Mouse (Mus musculus) frontal cortex, postnatal 10 days (tissue): ENCODE results near the gene Sema4b.

Experiments
- DNase-seq, 2 experiments: peaks; one replicate each; pipeline ENCODE4 v3.0.0; 2022; ENCODE audit warnings: low spot score in 2 of 2, mixed read lengths in 1 of 2

Gene Sema4b

GRCm38 (mm10) chr7:80186531-80187296 lies at the start of gene Sema4b:
Sema4b (plus strand) TSS chr7:80186841.
- DNase-seq: peak; percentile 95

- no peak for DNase-seq
Observed at GRCm38 (mm10) chr7:80138375-80138774, 48.3 kb upstream of the Sema4b start.

GRCm38 (mm10) chr7:80140815-80141214 lies 45.8 kb upstream of the Sema4b start:
- DNase-seq: peak; percentile 33 to 66

GRCm38 (mm10) chr7:80143331-80144273 lies 43.0 kb upstream of the Sema4b start:
- peak; percentile 60 to 73 for DNase-seq

GRCm38 (mm10) chr7:80144695-80145094 lies 41.9 kb upstream of the Sema4b start:
- no peak for DNase-seq

- DNase-seq: no peak
Observed at GRCm38 (mm10) chr7:80146077-80146476, 40.6 kb upstream of the Sema4b start.

GRCm38 (mm10) chr7:80149356-80149755 lies 37.3 kb upstream of the Sema4b start:
- DNase-seq: peak; percentile 50 to 65

- DNase-seq: no peak
Observed at GRCm38 (mm10) chr7:80152152-80152551, 34.5 kb upstream of the Sema4b start.

DNA sequence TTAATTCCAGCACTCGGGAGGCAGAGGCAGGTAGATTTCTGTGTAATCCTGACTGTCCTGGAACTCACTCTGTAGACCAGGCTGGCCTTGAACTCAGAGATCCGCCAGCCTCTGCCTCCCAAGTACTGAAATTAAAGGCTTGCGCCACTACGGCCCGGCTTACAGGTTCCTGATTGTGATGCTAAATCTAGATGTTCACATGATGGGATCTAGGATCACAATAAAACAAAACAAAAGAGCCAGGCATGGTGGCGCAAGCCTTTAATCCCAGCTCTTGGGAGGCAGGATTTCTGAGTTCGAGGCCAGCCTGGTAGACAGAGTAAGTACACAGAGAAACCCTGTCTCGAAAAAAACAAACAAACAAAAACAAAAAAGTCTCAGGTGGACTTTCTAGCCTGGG lies 33.9 kb upstream of the Sema4b start:
- DNase-seq: no peak

DNA sequence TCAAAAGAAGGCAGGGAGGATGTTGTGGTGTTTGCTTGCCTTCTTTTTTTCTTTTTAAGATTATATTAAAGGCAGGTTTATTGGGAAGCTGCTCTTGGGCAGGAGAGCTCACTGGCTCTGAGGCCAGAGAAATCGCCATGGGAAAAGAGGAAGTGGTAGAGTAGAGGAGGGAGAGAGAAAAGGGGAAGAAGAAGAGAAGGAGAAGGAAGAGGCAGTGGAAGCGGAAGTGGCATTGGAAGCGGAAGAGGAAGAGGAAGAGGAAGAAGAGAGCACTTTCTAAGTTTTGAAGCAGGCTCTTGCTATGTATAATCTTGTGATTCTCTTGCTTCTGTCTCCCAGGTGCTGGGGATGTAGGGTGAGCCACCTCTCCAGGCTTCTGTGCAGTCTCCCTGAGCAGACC lies 32.0 kb upstream of the Sema4b start:
- no peak for DNase-seq

- DNase-seq: no peak
Observed at GRCm38 (mm10) chr7:80156711-80157227, 29.9 kb upstream of the Sema4b start.

GRCm38 (mm10) chr7:80158496-80159268 lies 28.0 kb upstream of the Sema4b start:
- DNase-seq: no peak

GRCm38 (mm10) chr7:80160293-80160944 lies 26.2 kb upstream of the Sema4b start:
- DNase-seq: no peak

GRCm38 (mm10) chr7:80160945-80161306 lies 25.7 kb upstream of the Sema4b start:
- DNase-seq: peak in 1 of 2 experiments; percentile 19

- DNase-seq: no peak
Observed at GRCm38 (mm10) chr7:80165432-80165831, 21.2 kb upstream of the Sema4b start.

DNA sequence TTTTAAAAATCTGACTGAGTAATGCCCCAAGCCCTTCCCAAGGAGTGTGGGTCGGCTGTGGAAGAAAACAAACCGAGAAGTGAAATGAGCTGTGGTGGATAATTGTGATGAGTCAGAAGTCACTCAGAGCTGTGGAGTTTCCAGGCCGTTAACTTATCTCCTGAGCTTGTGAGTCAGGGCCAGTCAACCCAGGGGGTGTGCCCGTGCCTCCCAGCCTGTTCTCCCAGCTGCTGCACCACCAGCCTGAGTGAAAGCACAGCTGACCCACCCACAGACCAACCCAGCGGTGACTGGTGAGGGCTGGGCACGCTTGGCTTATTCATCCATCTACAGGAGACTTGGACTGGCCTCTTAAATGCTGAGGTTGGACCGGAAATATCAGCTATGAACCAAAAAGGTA lies 19.9 kb upstream of the Sema4b start:
- DNase-seq: no peak

DNA sequence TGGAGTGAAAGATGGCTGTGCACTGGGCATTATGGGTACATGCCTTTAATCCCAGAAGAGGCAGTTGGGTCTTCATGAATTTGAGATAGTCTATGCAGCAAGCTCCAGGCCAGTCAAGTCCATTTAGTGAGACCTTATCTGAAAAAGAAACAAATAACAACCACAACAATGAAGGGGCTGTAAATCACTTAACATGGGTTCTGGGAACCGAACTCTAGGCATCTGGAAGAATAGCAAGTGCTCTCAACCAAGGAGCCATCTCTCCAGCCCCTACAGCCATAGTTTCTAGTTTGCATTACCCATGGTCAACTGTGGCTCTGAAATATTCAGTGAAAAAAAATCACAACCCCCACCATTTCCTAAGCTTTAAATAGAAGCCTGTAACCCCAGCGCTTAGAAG lies 16.8 kb upstream of the Sema4b start:
- DNase-seq: no peak

DNA sequence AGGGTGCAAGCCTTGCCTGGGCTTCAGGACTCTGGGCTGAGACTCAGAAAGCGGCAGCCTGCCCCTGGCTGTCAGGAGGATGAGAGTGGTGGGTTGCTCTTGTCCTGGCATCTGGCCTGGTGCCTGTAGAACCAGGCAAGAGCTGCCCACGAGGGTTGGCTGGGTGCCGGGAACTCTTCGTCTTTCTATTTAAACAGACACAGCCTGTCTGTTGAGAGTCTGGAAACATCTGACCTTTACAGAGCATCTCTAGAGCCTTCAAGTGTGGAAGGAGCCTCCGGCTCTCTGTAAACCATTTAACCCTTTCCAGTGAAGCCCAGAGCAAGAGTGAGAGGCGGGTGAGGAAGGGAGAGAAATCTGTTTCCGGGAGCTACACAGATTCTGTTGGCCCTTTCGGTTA lies 15.3 kb upstream of the Sema4b start:
- DNase-seq: peak; percentile 55 to 67

DNA sequence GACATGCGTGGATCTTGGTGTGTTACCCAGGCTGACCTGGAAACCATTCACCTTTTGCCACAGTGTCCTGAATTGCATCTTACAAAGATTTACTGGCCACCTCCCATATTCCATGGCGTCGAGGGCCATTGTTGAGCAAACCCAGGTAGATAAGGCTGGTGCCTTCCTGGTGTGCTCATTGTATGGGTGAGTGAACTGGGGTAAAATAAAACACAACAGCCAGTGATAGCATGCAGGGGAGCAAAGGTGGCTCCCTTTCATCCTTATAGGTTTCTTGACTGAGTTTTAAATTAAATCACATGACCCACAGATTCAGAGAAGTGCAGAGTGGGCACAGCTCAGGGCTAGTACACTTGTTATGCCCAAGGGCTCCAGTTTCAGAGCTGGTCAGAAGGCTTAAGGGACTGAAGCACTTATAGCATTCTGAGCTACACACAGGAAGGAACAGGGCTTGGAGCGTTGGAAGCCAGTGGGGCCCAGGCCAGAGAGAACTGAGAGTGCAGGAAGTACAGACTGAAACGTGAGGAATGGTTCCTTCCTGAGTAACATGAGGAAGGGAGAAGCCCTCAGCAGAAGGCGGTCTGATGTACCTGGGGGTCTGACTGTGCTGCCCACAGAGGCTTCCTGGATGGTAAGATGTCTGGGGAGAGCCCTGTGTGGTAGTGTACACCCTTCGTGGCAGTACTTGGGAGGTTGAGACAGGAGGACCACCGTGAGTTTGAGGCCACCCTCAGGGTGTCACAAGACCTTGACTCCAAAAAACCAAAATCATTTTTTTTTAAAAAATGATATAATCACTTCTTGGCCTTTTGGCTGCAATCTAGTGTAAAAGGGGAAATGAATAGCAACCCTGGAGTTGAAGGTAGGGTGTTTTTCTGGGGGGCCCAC lies 14.3 kb upstream of the Sema4b start:
- DNase-seq: no peak

DNA sequence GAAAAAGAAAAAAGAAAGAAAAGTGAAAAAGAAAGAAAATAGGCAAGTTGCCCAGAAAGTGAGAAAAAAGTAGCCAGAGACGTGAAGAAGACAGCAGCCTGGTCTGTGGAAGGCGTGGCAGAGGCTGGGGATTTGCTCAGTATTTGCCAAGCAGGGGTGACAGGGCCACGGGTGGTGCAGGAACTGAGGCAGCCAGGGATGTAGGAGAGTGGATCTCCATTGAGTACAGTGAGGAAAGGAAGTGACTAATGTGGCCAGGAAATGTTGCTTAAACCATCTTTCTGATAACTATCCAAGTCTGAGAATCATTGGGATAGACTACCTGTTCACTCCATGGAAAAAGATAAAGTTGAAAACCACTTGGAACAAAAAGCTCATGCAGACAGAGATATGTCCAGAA lies 10.5 kb upstream of the Sema4b start:
- DNase-seq: no peak
